Mouse (Mus musculus) fibroblast of lung, adult 2 months (primary cell): Measurements from ENCODE around the gene Col1a2.

Experiments used
- DNase-seq: peaks from one replicate; pipeline ENCODE4 v3.0.0-alpha.2; 2011; ENCODE audit warnings: low read depth

Col1a2 gene

GRCm38 (mm10) chr6:4504603-4505131, at the start of gene Col1a2:
Gene Col1a2 (plus strand): TSS chr6:4504814.
- no peak for DNase-seq

GRCm38 (mm10) chr6:4455518-4455917, 49.1 kb upstream of the Col1a2 start:
- no peak for DNase-seq

- DNase-seq = no peak
These were observed 48.5 kb upstream of the Col1a2 start for GRCm38 (mm10) chr6:4455961-4456617.

GRCm38 (mm10) chr6:4456691-4457447, 47.7 kb upstream of the Col1a2 start:
- DNase-seq = peak; percentile 46

GRCm38 (mm10) chr6:4457555-4457996, 47.0 kb upstream of the Col1a2 start:
- peak; percentile 63 for DNase-seq

GRCm38 (mm10) chr6:4465320-4465719, 39.3 kb upstream of the Col1a2 start:
- DNase-seq = no peak

GRCm38 (mm10) chr6:4483577-4483936, 21.1 kb upstream of the Col1a2 start:
- DNase-seq = no peak

- peak; percentile 79 for DNase-seq
These were observed 20.5 kb upstream of the Col1a2 start for GRCm38 (mm10) chr6:4483937-4484601.

- peak; percentile 91 for DNase-seq
These were observed 16.3 kb upstream of the Col1a2 start for GRCm38 (mm10) chr6:4488349-4488748.

GRCm38 (mm10) chr6:4488966-4489365, 15.6 kb upstream of the Col1a2 start:
- no peak for DNase-seq

- peak; percentile 71 for DNase-seq
These were observed 15.0 kb upstream of the Col1a2 start for GRCm38 (mm10) chr6:4489366-4490245.

- DNase-seq = no peak
These were observed 10.9 kb upstream of the Col1a2 start for GRCm38 (mm10) chr6:4493666-4494065.

GRCm38 (mm10) chr6:4496428-4496827, 8.2 kb upstream of the Col1a2 start:
- no peak for DNase-seq

- no peak for DNase-seq
These were observed 1.5 kb upstream of the Col1a2 start for GRCm38 (mm10) chr6:4503106-4503505.

GRCm38 (mm10) chr6:4505158-4505997, 764 bp downstream of the Col1a2 start:
- peak; percentile 55 for DNase-seq

- DNase-seq = no peak
These were observed 1.5 kb downstream of the Col1a2 start for GRCm38 (mm10) chr6:4506106-4506505.

GRCm38 (mm10) chr6:4506791-4507190, 2.2 kb downstream of the Col1a2 start:
- DNase-seq = no peak

- no peak for DNase-seq
These were observed 2.7 kb downstream of the Col1a2 start for GRCm38 (mm10) chr6:4507323-4507722.

- no peak for DNase-seq
These were observed 3.7 kb downstream of the Col1a2 start for GRCm38 (mm10) chr6:4508279-4508678.

GRCm38 (mm10) chr6:4509395-4509794, 4.8 kb downstream of the Col1a2 start:
- DNase-seq = no peak

- DNase-seq = no peak
These were observed 10.1 kb downstream of the Col1a2 start for GRCm38 (mm10) chr6:4514671-4515070.
